Mouse (Mus musculus) right cerebral cortex, postnatal 14 days (tissue): ENCODE data around the gene Mmp15.
"Not testable (repeated sequence)": the region's sequence is repeated elsewhere in the genome, so short reads cannot be mapped to it uniquely, and the experiment has no call there.

Experiments
- DNase-seq: peaks from one replicate; pipeline ENCODE4 v3.0.0; 2022

Gene Mmp15

DNA sequence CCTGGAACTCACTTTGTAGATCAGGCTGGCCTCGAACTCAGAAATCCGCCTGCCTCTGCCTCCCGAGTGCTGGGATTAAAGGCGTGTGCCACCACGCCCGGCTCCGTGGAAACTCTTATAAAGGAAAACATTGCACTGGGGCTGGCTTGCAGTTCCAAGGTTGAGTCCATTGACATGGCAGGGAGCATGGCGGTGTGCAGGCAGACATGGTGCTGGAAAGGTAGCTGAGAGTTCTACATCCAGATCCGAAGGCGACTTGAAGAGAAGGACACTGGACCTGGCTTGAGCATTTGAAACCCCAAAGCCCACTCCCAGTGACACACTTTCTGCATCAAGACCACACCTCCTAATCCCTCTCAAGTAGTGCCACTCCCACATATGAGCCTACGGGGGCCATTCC lies 26.9 kb downstream of the Mmp15 start:
- not testable (repeated sequence) for DNase-seq

- DNase-seq = no peak
These were observed 28.9 kb downstream of the Mmp15 start for GRCm38 (mm10) chr8:95380953-95381352.

- no peak for DNase-seq
These were observed 29.5 kb downstream of the Mmp15 start for GRCm38 (mm10) chr8:95381595-95381994.

DNA sequence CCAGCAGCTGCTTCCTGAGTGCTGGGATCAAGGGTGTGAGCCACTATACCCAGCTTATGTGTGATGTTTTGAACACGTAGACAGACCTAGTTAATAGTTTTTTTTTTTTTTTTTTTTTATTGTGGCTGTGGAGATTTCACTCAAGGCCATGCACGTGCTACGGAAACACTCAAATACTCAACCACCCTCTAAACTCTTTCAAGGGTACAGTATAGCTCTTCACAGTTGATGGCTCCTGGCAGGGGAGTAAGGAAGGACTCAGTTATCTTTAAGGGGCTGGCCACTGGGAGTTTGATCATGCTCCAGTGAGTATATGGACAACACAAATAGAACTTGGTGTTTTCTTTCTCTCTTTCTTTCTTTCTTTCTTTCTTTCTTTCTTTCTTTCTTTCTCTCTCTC lies 32.4 kb downstream of the Mmp15 start:
- DNase-seq = no peak

- no peak for DNase-seq
These were observed 34.0 kb downstream of the Mmp15 start for GRCm38 (mm10) chr8:95386037-95386436.

- DNase-seq = no peak
These were observed 35.2 kb downstream of the Mmp15 start for GRCm38 (mm10) chr8:95387221-95387620.

DNA sequence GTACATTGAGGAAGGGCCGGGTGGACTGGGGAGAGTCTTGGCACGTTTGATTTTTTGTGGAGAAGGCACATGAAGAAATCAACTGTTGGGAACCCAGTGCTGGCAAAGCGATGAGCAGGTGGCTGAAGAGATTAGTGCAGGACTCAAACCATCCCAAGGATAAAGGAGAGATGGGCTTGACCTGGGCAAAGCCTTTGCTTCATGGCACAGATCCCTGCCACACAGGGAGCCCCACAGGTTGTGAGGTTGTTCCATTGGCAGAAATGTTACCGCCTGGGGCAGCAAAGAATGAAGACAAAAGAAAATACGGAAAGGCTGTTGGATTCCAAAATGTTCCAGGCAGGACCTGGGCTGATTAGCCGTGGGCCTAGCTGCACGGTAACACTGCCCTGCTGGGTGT lies 35.9 kb downstream of the Mmp15 start:
- DNase-seq = no peak

DNA sequence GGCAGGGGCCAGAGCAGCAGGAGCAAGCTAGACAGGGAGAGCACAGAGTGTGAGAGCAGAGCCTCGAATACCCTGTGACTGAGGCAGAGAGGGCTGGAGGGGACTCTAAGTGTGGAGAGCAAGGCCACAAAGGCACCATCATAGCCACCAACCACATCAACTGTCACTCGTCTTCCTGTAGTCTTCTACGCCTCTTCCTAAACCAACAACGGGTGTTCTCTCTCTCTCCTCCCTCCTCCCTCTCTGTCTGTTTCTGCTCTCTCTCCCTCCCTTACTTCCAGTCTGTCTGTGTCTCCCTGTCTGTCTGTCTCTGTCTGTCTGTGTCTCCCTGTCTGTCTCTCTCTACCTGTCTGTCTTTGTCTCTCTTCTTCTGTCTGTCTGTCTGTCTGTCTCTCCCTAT lies 38.2 kb downstream of the Mmp15 start:
- DNase-seq = no peak

DNA sequence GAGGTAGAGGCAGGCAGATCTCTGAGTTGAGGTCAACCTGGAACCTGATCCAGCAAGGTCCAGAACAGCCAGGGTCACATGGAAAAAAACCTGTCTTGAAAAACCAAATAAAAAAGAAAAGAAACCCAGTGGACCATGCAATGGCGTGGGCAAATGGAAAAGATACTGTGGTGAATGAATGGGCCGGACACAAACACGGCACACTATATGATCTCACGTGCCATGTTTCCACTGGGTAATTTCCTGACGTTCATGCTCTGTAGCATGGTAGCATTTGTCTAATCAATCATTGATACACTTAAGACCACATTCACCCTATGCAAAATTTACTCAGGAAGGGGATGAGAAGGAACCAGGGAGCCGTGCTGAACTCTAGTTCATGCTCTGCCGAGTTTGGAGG lies 39.0 kb downstream of the Mmp15 start:
- DNase-seq = no peak

GRCm38 (mm10) chr8:95392604-95393003 lies 40.5 kb downstream of the Mmp15 start:
- DNase-seq = no peak

DNA sequence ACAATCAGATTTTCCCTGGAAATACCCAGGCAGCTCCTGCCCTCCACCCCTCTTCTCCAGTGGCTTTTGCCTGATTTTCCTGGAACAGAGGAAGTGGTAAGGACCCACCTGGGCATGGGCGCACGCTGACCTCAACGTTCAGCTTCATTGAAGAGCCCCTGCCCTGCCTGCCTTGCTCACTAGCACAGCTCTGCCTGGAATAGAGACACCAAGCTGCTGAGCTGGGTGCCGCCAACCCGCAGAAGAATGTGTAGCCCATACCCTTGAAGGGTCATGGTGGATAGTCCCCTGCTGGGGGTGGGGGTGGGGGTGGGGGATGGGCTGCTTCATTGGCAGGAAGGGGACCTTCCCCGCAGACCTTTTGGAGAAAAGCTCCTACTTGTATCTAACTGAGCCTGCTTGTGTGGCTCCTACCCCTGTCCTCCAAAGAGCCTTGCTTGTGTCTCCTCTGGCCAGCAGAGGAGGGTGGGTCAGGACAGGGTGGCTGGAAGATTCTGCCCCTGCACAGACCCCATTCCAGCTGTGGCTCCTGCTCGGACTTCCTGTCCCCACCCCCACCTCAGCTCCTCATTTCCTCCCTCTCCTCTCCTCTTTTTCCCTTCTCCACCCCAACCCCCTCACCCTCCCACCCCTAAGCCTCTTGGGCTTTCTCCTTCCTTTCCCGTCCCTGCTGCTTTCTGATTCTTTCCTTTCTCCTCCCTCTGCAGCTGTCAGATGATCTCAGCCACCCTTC lies 43.3 kb downstream of the Mmp15 start:
- no peak for DNase-seq

DNA sequence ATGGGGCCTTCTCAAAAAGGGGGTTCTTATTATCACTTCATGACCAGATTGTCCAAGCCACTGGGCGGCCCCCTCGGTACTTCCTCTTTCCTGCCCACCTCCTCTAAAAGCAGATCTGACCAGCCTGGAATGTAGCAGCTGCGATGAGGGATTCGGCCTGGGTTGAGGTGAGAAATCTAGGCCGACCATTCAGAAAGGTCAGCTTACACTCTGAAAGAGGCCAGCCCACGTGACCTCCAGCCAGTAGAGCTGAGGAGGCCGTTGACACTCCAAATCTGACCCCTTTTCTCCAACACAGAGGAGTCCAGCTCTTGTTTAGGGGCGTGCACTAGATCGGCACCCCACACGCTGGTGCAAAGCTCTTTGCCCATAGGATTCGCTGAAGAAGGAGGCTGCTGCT lies 44.7 kb downstream of the Mmp15 start:
- DNase-seq = no peak

- DNase-seq = no peak
These were observed 45.1 kb downstream of the Mmp15 start for GRCm38 (mm10) chr8:95397201-95397600.

DNA sequence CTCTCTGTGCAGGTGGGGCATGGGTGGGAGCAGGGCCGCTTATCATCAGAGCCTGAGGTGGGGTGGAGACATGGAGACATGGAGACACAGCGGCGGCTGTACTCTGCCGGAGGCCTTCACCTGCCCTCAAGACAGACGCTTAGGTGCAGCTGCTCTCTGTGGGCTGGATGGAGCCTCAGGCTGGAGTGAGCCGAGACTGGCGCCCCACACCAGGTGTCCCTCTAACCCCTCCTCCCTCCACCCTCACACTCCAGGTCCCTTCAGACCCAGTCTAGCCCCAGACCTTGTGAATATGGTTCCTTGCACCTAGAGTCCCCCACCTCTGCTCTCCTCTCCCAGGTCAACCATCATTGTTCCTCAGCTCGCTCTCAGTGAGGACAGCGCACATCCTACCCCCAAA lies 47.1 kb downstream of the Mmp15 start:
- no peak for DNase-seq

GRCm38 (mm10) chr8:95401091-95401490 lies 49.0 kb downstream of the Mmp15 start:
- DNase-seq = no peak

DNA sequence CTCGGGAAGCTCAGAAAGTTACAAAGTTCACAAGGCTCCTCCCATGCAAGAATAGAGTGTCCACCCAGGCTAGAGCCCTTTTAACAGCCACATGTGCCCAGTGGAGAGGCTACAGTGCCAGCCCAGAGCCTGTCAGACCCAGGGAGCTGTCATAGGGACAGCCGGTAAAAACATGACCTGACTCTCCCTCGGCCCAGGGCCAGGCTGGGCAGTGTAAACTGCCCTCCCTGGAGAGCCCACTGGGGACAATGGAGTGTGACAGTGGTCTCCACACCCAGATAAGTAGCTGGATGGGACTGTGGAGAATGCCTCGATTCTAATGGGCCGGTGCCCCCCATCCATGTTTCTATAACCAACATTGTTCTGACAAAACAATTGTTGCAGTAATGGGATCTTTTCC lies 57.5 kb downstream of the Mmp15 start:
- no peak for DNase-seq

DNA sequence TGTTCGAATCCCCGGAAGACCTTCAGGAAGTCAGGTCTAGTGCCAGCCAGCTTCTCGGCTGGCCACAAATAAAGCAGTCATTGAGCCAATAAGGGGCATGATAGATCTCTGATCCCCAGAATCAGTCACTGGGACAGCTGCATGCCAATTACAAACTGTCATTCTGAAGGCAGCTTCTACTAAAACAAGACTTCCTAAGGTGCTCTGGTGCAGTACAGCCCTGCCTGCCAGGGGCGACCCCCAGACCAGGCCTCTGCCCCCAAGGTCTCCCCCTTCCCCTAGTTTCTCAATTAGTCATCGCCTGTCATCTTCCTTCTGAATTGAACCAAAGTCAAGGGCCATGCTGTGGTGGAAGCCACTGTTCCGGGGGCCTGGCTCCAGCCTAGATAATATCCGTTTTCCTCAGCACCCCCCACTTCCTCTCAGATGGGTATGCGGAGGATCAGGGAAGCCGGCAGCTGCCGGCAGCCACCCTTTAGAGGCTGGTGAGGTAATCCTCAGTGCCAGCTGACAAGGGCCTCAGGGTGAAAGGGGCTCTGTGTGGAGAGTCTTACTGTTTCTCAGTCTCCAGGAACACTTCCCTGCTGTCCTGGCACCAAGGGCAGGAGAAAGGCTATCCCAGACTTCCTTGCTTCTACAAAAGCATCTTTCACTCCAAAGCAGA lies 59.4 kb downstream of the Mmp15 start:
- DNase-seq = peak; percentile 35

- DNase-seq = no peak
These were observed 70.2 kb downstream of the Mmp15 start for GRCm38 (mm10) chr8:95422193-95422810.
